16 mouse cellular contexts compared by ENCODE assay signal in the genomic region with DNA sequence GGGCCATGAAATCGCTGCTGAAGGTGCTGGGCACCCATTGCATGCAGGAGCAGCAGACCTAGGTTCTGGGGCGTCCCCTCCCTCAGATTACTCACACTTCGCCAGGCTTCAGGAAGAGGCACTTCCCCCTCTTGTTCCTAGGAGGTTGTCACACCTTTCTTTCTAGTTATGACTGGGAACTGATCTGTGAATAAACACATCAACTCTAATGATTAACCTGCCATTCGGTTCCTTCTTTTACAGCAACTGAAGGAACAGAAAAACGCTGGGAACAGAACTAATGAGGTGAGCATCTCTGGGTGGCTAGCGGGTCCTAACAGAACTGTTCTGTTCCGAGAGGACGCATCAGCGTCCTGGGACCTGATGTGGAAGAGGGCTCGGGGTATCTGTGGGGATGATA.
"Had no signal": no experiment of that assay in that cellular context is flagged by ENCODE, and none has a peak within 500 bp of the region (broad histone marks: within the 10 kb centered on the region; RNA-seq: fewer than 3 reads in every experiment).

No protein-coding gene starts in this region.

- DNase-seq: kidney, postnatal 10 days; kidney, postnatal 36 days; left cerebral cortex, postnatal 4 days; liver, postnatal 0 days; lung, embryonic 14.5 days; right cerebral cortex, adult 18-20 months; right cerebral cortex, postnatal 14 days; right cerebral cortex, postnatal 4 days; thymus, postnatal 25 days had no signal

- H3K9ac ChIP-seq: limb, embryonic 12.5 days; limb, embryonic 15.5 days; liver, embryonic 14.5 days; liver, postnatal 0 days; lung, embryonic 14.5 days; midbrain, embryonic 13.5 days had no signal

- H3K27me3 ChIP-seq: limb, embryonic 15.5 days; midbrain, embryonic 13.5 days had no signal

- H3K4me3 ChIP-seq: limb, embryonic 12.5 days; limb, embryonic 15.5 days; midbrain, embryonic 13.5 days had no signal

- H3K9me3 ChIP-seq: limb, embryonic 12.5 days; limb, embryonic 15.5 days; midbrain, embryonic 13.5 days had no signal

- H3K27ac ChIP-seq: limb, embryonic 12.5 days; limb, embryonic 15.5 days; liver, embryonic 14.5 days; macrophage; midbrain, embryonic 13.5 days had no signal

- ATAC-seq: liver, postnatal 0 days; lung, postnatal 0 days; midbrain, embryonic 13.5 days had no signal

- H3K4me2 ChIP-seq: limb, embryonic 12.5 days; limb, embryonic 15.5 days; liver, embryonic 11.5 days; lung, embryonic 14.5 days; midbrain, embryonic 13.5 days had no signal
